Mouse (Mus musculus) forebrain, embryonic 11.5 days (tissue): ENCODE results near the gene Abcb9. TPM values are rescaled to one million over a fixed set of nuclear protein-coding genes. Genes with fewer than 3 reads are reported as not detected.

Source experiments
- ATAC-seq: fragments of 200-750 bp; cut with Nextera tagmentation; replicated peaks from 2 replicates; pipeline ENCODE4 v1.8.0; 2017; ENCODE audit warnings: moderate TSS enrichment; ENCODE audit not compliant: low FRiP score
- DNase-seq: peaks from one replicate; pipeline ENCODE4 v3.0.0-alpha.2; 2017; ENCODE audit warnings: low spot score
- H3K27ac ChIP-seq: fragments of 300-500 bp; sonication (generic); 2 replicates; pipeline ENCODE4 v1.5.1; 2014; ENCODE audit warnings: low read depth, low read length
- H3K27me3 ChIP-seq: fragments of 300-500 bp; sonication (generic); 2 replicates; pipeline ENCODE4 v1.6.1; 2014; ENCODE audit warnings: mild to moderate bottlenecking, low read length, mixed read lengths; ENCODE audit not compliant: control insufficient read depth, insufficient read depth
- H3K36me3 ChIP-seq: fragments of 300-500 bp; sonication (generic); 2 replicates; pipeline ENCODE4 v1.6.1; 2014; ENCODE audit warnings: mild to moderate bottlenecking, low read length, moderate library complexity, mixed read lengths; ENCODE audit not compliant: control insufficient read depth, insufficient read depth
- H3K4me1 ChIP-seq: fragments of 300-500 bp; sonication (generic); replicated peaks from 2 replicates; pipeline ENCODE4 v1.6.1; 2014; ENCODE audit warnings: low read length, mixed read lengths; ENCODE audit not compliant: control insufficient read depth, insufficient read depth
- H3K4me2 ChIP-seq: fragments of 300-500 bp; sonication (generic); 2 replicates; pipeline ENCODE4 v1.6.1; 2014; ENCODE audit warnings: low read depth, mild to moderate bottlenecking, low read length, moderate library complexity, mixed read lengths; ENCODE audit not compliant: severe bottlenecking
- H3K4me3 ChIP-seq: fragments of 300-500 bp; sonication (generic); 2 replicates; pipeline ENCODE4 v1.5.1; 2014; ENCODE audit warnings: low read depth, low read length
- H3K9ac ChIP-seq: fragments of 300-500 bp; sonication (generic); 2 replicates; pipeline ENCODE4 v1.6.1; 2014; ENCODE audit warnings: low read length
- H3K9me3 ChIP-seq: fragments of 300-500 bp; sonication (generic); 2 replicates; pipeline ENCODE4 v1.6.1; 2016; ENCODE audit warnings: low read length, mixed read lengths; ENCODE audit not compliant: control insufficient read depth
- WGBS: fragments of 180-500 bp; shearing (Covaris S2); extraction: QIAGEN DNeasy Blood & Tissue Kit; methylation state at CpG from one replicate; pipeline ENCODE4 v1.1.7; 2014; 5-methylcytosine and 5-hydroxymethylcytosine counted together
- polyA plus RNA-seq: library from polyadenylated mRNA; unstranded; fragments of >200 nt; fragmentation: Nextera tagmentation; extraction: Ambion mirVana; gene quantifications from 2 replicates; pipeline ENCODE4 v1.2.1, GENCODE M21; 2014

The Abcb9 gene
- polyA plus RNA-seq, 1 experiment from 2014 or later = 1.6 TPM

DNA sequence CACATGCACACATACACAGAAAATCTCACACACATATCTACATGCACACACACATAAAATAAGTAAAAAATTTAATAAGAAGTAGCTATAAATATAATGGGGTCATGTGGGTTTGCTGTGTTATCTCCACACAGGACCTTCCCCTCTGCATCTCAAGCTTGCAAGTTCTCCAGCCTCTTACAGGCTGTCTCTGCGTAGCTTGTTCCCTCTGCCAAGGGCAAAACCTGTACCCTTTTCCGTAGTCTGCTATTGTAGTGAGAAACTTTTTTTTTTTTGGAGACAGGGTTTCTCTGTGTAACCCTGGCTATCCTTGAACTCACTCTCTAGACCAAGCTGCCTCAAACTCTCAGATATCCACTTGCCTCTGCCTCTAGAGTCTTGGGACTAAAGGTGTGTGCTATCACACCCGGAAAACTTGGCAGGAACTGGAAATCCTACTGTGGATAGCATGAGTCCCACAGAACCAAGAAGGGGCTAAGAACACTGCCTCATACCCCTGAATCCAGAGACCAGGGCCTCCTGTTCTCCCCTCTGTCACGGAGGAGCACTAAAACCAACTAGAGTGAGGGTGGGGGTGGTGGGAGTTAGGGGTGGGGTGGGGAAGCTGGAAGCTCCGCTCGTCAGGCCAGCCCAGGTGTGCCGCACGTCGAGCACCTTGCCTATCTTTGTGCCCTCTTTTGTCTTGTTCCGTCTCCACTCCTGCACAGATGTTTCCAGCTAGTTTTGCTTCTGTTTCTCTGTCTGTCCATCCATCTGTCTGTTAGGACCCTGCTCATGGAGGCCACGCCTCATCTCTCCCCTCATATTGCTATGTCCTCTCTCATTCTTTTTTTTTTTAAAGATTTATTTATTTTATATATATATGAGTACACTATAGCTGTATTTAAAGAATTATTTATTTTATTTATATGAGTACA, 4.8 kb upstream of the Abcb9 start:
- 89% methylated on average over 11 of the region's 11 CpGs for WGBS
- Histone ChIP-seq H3K27ac (no peak overlapping the region), H3K9ac (no peak overlapping the region), H3K27me3 (no peaks in the 10 kb centered on the region), H3K4me2 (no peak overlapping the region), H3K4me3 (no peak overlapping the region), H3K9me3 (no peaks in the 10 kb centered on the region), H3K36me3 (no peaks in the 10 kb centered on the region), H3K4me1 (no peaks in the 10 kb centered on the region)
- DNase-seq (no peak), ATAC-seq (no peak)

DNA sequence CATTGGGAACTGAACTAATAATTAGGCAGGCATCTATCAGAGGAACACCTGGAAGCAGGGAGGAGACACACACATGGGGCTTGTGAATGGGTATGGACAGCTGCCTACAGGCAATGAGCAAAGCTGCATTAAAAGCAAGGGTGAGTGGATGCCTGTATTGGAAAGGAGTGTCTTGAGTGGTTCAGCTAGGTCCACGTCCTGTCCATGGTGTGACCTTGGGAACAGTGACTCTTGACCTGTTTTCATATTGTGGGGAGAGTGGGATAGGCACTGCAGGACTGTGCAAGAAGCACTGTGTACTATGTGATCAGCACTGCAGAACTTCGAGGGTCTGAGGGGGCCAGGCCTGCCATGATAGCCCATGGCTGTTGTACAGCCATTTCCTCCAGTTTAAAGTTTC, 3.3 kb upstream of the Abcb9 start:
- H3K27ac ChIP-seq = no peak overlapping the region
- no peak for ATAC-seq
- 81% methylated on average over 2 of the region's 2 CpGs for WGBS
- no peak for DNase-seq
- peaks cover 3% of the 10 kb centered on the region for H3K27me3 ChIP-seq
- H3K4me1 ChIP-seq = no peaks in the 10 kb centered on the region; the same call in 1 of the 2 replicates
- no peak overlapping the region for H3K4me3 ChIP-seq
- no peaks in the 10 kb centered on the region for H3K36me3 ChIP-seq
- H3K4me2 ChIP-seq = no peak overlapping the region
- H3K9me3 ChIP-seq = no peaks in the 10 kb centered on the region
- no peak overlapping the region for H3K9ac ChIP-seq

DNA sequence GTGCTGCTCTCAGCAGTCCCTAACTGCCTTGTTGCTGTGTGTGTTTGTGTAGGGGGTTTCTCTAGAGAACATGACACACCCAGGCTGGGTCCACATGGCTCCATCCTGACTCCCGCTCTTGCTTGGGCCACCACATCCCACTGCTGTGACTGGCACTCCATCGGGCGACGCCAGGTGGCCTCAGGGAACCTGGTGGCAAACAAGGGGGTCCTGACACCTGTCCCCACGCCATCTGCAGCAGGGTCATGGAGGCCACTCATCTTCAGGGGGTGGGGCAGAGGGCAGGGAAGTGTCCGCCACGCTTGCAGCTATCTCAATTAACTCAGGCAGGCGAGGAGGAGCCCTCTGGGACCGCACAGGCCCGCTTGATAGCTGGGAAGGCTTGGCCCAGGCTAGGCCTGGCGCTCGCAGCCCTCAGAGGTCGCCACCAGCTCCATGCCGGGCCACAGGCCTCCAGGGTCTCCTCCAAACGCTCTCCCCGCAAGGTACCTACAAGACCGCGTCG, 469 bp downstream of the Abcb9 start:
- H3K9ac ChIP-seq = peak overlapping the region; percentile 49
- ATAC-seq = peak; percentile 65; the same call in 1 of the 2 replicates

DNA sequence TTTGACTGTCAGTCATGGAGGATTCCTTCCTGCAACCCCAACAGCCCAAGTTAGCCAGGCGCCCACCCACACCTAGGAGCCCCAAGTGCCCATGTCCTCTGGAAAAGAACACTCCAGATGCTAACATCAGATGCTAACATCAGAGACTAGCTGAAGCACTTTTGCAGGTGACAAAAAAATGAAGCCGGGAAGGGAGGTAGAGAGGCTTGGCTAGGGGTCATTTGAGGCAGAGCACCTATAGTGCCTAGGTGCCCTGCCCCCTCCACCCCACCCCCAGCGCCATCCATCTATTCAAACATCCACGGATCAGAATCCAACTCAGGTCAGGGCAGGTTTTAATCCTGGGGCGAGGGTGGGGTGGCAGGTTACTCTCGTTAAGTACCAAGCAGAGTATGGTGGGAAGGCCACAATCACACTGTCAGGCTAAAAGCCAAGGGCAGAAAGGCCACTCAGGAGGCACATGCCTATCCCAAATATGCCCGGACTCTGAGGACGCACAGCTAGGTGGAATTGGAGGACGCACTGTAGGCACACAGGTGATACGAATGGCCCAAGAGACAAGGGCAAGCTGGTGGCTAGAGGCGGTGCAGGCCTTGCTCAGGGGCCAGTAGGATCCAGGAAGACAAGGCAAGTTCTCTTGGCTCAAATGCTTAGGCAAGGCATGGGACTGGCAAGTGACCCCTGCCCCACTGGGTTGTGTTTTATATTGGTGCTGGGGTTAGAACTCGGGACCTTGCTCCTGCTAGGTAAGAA, 1.6 kb downstream of the Abcb9 start:
- Histone ChIP-seq H3K4me3 (no peak overlapping the region), H3K4me2 (no peak overlapping the region), H3K9me3 (no peaks in the 10 kb centered on the region), H3K27me3 (peaks cover 3% of the 10 kb centered on the region), H3K27ac (no peak overlapping the region), H3K9ac (no peak overlapping the region), H3K4me1 (no peaks in the 10 kb centered on the region; the same call in 1 of the 2 replicates), H3K36me3 (no peaks in the 10 kb centered on the region)
- ATAC-seq (no peak), DNase-seq (no peak)
- 84% methylated on average over 12 of the region's 12 CpGs for WGBS

More for the DNA sequence above, 469 bp downstream of the Abcb9 start:
- Histone ChIP-seq H3K27me3 (peaks cover 3% of the 10 kb centered on the region), H3K4me2 (peak overlapping the region; percentile 65), H3K4me1 (no peaks in the 10 kb centered on the region; the same call in 1 of the 2 replicates), H3K9me3 (no peaks in the 10 kb centered on the region), H3K36me3 (no peaks in the 10 kb centered on the region), H3K4me3 (peak overlapping the region; percentile 28), H3K27ac (no peak overlapping the region)
- no peak for DNase-seq
- WGBS = 9% methylated on average over 19 of the region's 19 CpGs

DNA sequence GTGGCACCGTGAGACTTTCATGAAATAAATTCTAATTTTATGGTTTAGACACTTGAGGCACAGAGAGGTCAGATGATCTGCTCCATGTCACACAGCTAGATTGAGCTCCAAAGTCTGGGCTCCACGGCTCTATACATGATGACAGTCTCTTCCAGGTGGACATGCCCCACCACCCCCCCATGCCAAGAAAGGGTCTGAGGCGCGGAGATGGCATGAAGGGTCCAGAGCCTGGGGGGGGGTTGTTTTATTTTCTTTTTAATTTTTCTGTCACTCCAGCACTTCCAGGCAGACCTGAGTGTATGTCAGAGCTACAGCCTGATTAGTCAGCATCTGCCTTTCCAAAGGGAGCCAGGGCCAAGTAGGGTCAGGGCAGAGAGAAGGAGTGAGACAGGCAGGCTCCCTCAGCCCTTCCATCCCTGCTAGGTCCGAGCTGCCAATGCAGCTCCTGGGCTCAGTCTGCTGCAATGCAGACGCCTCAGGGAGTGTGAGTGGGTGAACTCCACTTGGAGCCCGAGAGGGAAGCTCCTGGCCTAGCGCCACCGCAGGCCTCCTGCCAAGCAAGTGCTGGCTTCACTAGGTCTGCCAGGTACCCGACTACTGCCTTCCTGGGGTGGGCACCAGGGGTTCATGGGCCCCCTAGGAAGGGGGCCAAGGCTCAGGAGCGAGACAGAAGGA, 2.3 kb downstream of the Abcb9 start:
- ATAC-seq = no peak
- WGBS = 75% methylated on average over 11 of the region's 11 CpGs
- H3K27me3 ChIP-seq = peaks cover 3% of the 10 kb centered on the region

DNA sequence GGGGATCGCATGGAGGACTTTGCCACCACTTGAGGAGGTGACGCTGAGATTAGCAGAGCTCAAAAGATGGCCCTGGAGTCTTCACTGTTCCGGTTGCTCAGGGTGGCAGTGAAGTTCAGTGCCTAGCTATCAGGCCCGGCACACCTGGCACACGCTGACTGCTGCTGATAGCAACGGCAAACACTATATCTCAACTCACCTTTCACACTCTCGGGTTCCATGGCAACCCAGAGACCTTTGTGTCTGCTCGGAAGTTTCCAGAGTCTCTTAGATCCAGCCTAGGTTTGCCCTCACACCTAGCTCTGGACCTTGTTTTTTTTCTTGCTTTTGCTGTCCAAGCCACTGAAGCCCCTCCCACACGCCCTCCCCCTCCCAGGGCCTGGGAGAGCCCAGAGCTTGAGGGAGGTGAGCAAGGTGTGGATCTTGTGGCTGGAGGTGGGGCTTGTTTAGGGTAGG, 3.6 kb downstream of the Abcb9 start:
- Histone ChIP-seq H3K4me2 (no peak overlapping the region), H3K27ac (no peak overlapping the region), H3K27me3 (peaks cover 3% of the 10 kb centered on the region), H3K9me3 (no peaks in the 10 kb centered on the region), H3K4me1 (no peaks in the 10 kb centered on the region; the same call in 1 of the 2 replicates), H3K4me3 (no peak overlapping the region), H3K9ac (no peak overlapping the region), H3K36me3 (no peaks in the 10 kb centered on the region)
- ATAC-seq (no peak), DNase-seq (no peak)
- 67% methylated on average over 9 of the region's 9 CpGs for WGBS

More for the DNA sequence above, 2.3 kb downstream of the Abcb9 start:
- Histone ChIP-seq H3K36me3 (no peaks in the 10 kb centered on the region), H3K27ac (no peak overlapping the region), H3K4me2 (no peak overlapping the region), H3K4me3 (no peak overlapping the region), H3K4me1 (no peaks in the 10 kb centered on the region; the same call in 1 of the 2 replicates), H3K9ac (no peak overlapping the region), H3K9me3 (no peaks in the 10 kb centered on the region)
- no peak for DNase-seq

DNA sequence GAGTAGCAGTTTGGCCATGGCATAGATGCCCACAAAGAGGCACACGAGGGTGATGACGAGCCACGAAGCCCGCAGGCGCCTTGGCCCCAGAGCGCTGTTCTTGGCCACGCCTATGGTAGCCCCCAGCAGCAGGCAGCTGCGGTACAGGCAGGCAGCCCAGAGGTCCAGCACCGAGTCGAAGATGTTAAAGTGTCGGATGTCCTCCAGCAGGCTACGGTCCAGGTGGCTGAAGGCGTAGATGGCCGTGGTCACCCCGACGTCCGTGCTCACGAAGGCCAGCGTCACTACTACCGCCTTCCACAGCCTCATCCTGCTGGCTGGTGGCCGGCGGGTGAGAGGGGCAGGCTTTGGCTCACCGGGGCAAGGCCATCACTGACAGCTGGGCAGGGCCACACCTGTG, 5.7 kb downstream of the Abcb9 start:
- Histone ChIP-seq H3K36me3 (no peaks in the 10 kb centered on the region), H3K27me3 (peaks cover 3% of the 10 kb centered on the region), H3K4me1 (no peaks in the 10 kb centered on the region; the same call in 1 of the 2 replicates), H3K4me2 (no peak overlapping the region), H3K9ac (no peak overlapping the region), H3K9me3 (no peaks in the 10 kb centered on the region), H3K4me3 (no peak overlapping the region), H3K27ac (no peak overlapping the region)
- DNase-seq (no peak), ATAC-seq (no peak)
- 90% methylated on average over 23 of the region's 23 CpGs for WGBS

DNA sequence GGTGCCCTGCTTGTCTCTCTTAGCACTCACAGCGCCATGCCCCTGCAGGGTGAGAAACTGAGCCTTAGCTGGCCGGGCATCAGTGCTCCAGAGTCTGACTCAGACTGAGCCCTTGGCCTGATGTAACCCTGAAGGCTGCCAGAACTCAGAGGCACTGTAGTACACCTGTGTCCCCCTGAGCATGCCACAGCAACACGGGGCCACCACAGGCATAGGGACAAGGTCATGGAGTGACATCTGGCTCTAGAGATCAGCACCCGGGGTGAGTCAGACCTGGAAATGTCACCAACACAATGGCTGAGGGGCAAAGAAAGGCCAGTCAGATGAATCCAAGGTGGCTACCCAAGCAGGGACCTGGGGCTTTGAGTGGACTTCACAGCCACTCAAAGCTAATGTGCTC, 8.7 kb downstream of the Abcb9 start:
- DNase-seq (no peak), ATAC-seq (no peak)
- WGBS = 85% methylated on average over 4 of the region's 4 CpGs
- Histone ChIP-seq H3K36me3 (no peaks in the 10 kb centered on the region), H3K27me3 (no peaks in the 10 kb centered on the region), H3K4me1 (no peaks in the 10 kb centered on the region), H3K4me3 (no peak overlapping the region), H3K9ac (no peak overlapping the region), H3K9me3 (no peaks in the 10 kb centered on the region), H3K27ac (no peak overlapping the region), H3K4me2 (no peak overlapping the region)
